Mouse (Mus musculus) forebrain, embryonic 15.5 days (tissue): ENCODE measurements around the gene AL607142.1. TPM values are rescaled to one million over a fixed set of nuclear protein-coding genes. Genes with fewer than 3 reads are reported as not detected.

ENCODE experiments used
- ATAC-seq: fragments of 200-750 bp; cut with Nextera tagmentation; replicated peaks from 2 replicates; pipeline ENCODE4 v1.8.0; 2017; ENCODE audit warnings: mild to moderate bottlenecking, moderate TSS enrichment, moderate library complexity
- H3K27ac ChIP-seq: fragments of 300-500 bp; sonication (generic); replicated peaks from 2 replicates; pipeline ENCODE4 v1.5.1; 2015; ENCODE audit warnings: mild to moderate bottlenecking, inconsistent platforms
- H3K27me3 ChIP-seq: fragments of 300-500 bp; sonication (generic); 2 replicates; pipeline ENCODE4 v1.6.1; 2015; ENCODE audit warnings: inconsistent platforms
- H3K36me3 ChIP-seq: fragments of 300-500 bp; sonication (generic); 2 replicates; pipeline ENCODE4 v1.6.1; 2015; ENCODE audit warnings: mild to moderate bottlenecking, inconsistent platforms
- H3K4me1 ChIP-seq: fragments of 300-500 bp; sonication (generic); 2 replicates; pipeline ENCODE4 v1.6.1; 2015; ENCODE audit warnings: inconsistent platforms
- H3K4me2 ChIP-seq: fragments of 300-500 bp; sonication (generic); replicated peaks from 2 replicates; pipeline ENCODE4 v1.6.1; 2015; ENCODE audit warnings: mild to moderate bottlenecking, inconsistent platforms
- H3K4me3 ChIP-seq: fragments of 300-500 bp; sonication (generic); 2 replicates; pipeline ENCODE4 v1.5.1; 2015; ENCODE audit warnings: mild to moderate bottlenecking, inconsistent platforms
- H3K9ac ChIP-seq: fragments of 300-500 bp; sonication (generic); replicated peaks from 2 replicates; pipeline ENCODE4 v1.6.1; 2015; ENCODE audit warnings: mild to moderate bottlenecking, inconsistent platforms
- H3K9me3 ChIP-seq: fragments of 300-500 bp; sonication (generic); 2 replicates; pipeline ENCODE4 v1.6.1; 2016; ENCODE audit warnings: inconsistent platforms
- WGBS: fragments of 180-500 bp; shearing (Covaris S2); methylation state at CpG from one replicate; pipeline ENCODE4 v1.1.7; 2015; ENCODE audit warnings: mixed read lengths; 5-methylcytosine and 5-hydroxymethylcytosine counted together
- polyA plus RNA-seq: library from polyadenylated mRNA; unstranded; fragments of >200 nt; fragmentation: Nextera tagmentation; extraction: Ambion mirVana; gene quantifications from 2 replicates; pipeline ENCODE4 v1.2.1, GENCODE M21; 2015

AL607142.1 gene
- polyA plus RNA-seq, 1 experiment from 2014 or later, result not detected

GRCm38 (mm10) chr4:120058157-120058556 lies 6.6 kb upstream of the AL607142.1 start:
- Histone ChIP-seq H3K27ac (no peak overlapping the region), H3K9ac (no peak overlapping the region), H3K36me3 (no peaks in the 10 kb centered on the region), H3K4me2 (no peak overlapping the region), H3K4me1 (no peaks in the 10 kb centered on the region), H3K9me3 (no peaks in the 10 kb centered on the region), H3K27me3 (no peaks in the 10 kb centered on the region), H3K4me3 (no peak overlapping the region)
- no peak for ATAC-seq
- 89% methylated on average over 3 of the region's 3 CpGs for WGBS

- Histone ChIP-seq H3K4me1 (no peaks in the 10 kb centered on the region), H3K9ac (no peak overlapping the region), H3K9me3 (no peaks in the 10 kb centered on the region), H3K36me3 (no peaks in the 10 kb centered on the region), H3K4me3 (no peak overlapping the region), H3K4me2 (no peak overlapping the region), H3K27ac (no peak overlapping the region), H3K27me3 (no peaks in the 10 kb centered on the region)
- WGBS, result 76% methylated on average over 10 of the region's 10 CpGs
- ATAC-seq, result no peak
Observed at GRCm38 (mm10) chr4:120058794-120059193, 6.0 kb upstream of the AL607142.1 start.

GRCm38 (mm10) chr4:120061727-120062126 lies 3.1 kb upstream of the AL607142.1 start:
- Histone ChIP-seq H3K27me3 (no peaks in the 10 kb centered on the region), H3K4me1 (no peaks in the 10 kb centered on the region), H3K4me3 (no peak overlapping the region), H3K4me2 (no peak overlapping the region), H3K27ac (no peak overlapping the region), H3K36me3 (no peaks in the 10 kb centered on the region), H3K9me3 (no peaks in the 10 kb centered on the region), H3K9ac (no peak overlapping the region)
- WGBS, result 91% methylated on average over 6 of the region's 6 CpGs
- no peak for ATAC-seq

- no peak overlapping the region for H3K4me3 ChIP-seq
- H3K27ac ChIP-seq, result no peak overlapping the region
- H3K4me1 ChIP-seq, result no peaks in the 10 kb centered on the region
- no peaks in the 10 kb centered on the region for H3K27me3 ChIP-seq
- no peak overlapping the region for H3K4me2 ChIP-seq
- ATAC-seq, result no peak
- 88% methylated on average over 6 of the region's 6 CpGs for WGBS
- H3K9me3 ChIP-seq, result no peaks in the 10 kb centered on the region
- H3K36me3 ChIP-seq, result no peaks in the 10 kb centered on the region
- H3K9ac ChIP-seq, result no peak overlapping the region
Observed at GRCm38 (mm10) chr4:120062198-120062597, 2.6 kb upstream of the AL607142.1 start.

GRCm38 (mm10) chr4:120062754-120063153 lies 2.0 kb upstream of the AL607142.1 start:
- no peaks in the 10 kb centered on the region for H3K27me3 ChIP-seq
- H3K9me3 ChIP-seq, result no peaks in the 10 kb centered on the region
- H3K4me2 ChIP-seq, result no peak overlapping the region
- H3K27ac ChIP-seq, result no peak overlapping the region
- H3K4me1 ChIP-seq, result no peaks in the 10 kb centered on the region
- WGBS, result 91% methylated on average over 11 of the region's 11 CpGs
- ATAC-seq, result no peak
- no peak overlapping the region for H3K4me3 ChIP-seq
- no peaks in the 10 kb centered on the region for H3K36me3 ChIP-seq
- no peak overlapping the region for H3K9ac ChIP-seq

GRCm38 (mm10) chr4:120063353-120064124 lies 1.3 kb upstream of the AL607142.1 start:
- Histone ChIP-seq H3K4me2 (no peak overlapping the region), H3K9ac (no peak overlapping the region), H3K4me3 (no peak overlapping the region), H3K36me3 (no peaks in the 10 kb centered on the region), H3K9me3 (no peaks in the 10 kb centered on the region), H3K27me3 (no peaks in the 10 kb centered on the region), H3K27ac (no peak overlapping the region), H3K4me1 (no peaks in the 10 kb centered on the region)
- ATAC-seq, result no peak
- 90% methylated on average over 20 of the region's 20 CpGs for WGBS

- no peak overlapping the region for H3K27ac ChIP-seq
- H3K4me1 ChIP-seq, result 0 out of 2 replicates have a peak, but pooled peaks cover 3% of the 10 kb centered on the region
- no peaks in the 10 kb centered on the region for H3K36me3 ChIP-seq
- H3K27me3 ChIP-seq, result no peaks in the 10 kb centered on the region
- H3K4me3 ChIP-seq, result no peak overlapping the region
- no peak for ATAC-seq
- WGBS, result 82% methylated on average over 9 of the region's 9 CpGs
- no peak overlapping the region for H3K9ac ChIP-seq
- H3K9me3 ChIP-seq, result no peaks in the 10 kb centered on the region
- no peak overlapping the region for H3K4me2 ChIP-seq
Observed at GRCm38 (mm10) chr4:120066841-120067591, 2.2 kb downstream of the AL607142.1 start.

GRCm38 (mm10) chr4:120067592-120068235 lies 2.9 kb downstream of the AL607142.1 start:
- WGBS, result 87% methylated on average over 8 of the region's 8 CpGs
- Histone ChIP-seq H3K4me2 (no peak overlapping the region), H3K4me3 (no peak overlapping the region), H3K27me3 (no peaks in the 10 kb centered on the region), H3K36me3 (no peaks in the 10 kb centered on the region), H3K9ac (no peak overlapping the region), H3K4me1 (0 out of 2 replicates have a peak, but pooled peaks cover 6% of the 10 kb centered on the region), H3K27ac (no peak overlapping the region), H3K9me3 (no peaks in the 10 kb centered on the region)
- no peak for ATAC-seq

- H3K4me1 ChIP-seq, result peaks cover 12% of the 10 kb centered on the region
- H3K9ac ChIP-seq, result no peak overlapping the region
- H3K4me2 ChIP-seq, result no peak overlapping the region
- WGBS, result 80% methylated on average over 3 of the region's 3 CpGs
- no peak overlapping the region for H3K27ac ChIP-seq
- H3K27me3 ChIP-seq, result no peaks in the 10 kb centered on the region
- H3K36me3 ChIP-seq, result no peaks in the 10 kb centered on the region
- no peak overlapping the region for H3K4me3 ChIP-seq
- ATAC-seq, result no peak
- H3K9me3 ChIP-seq, result no peaks in the 10 kb centered on the region
Observed at GRCm38 (mm10) chr4:120068883-120069581, 4.2 kb downstream of the AL607142.1 start.

GRCm38 (mm10) chr4:120069582-120069980 lies 4.8 kb downstream of the AL607142.1 start:
- Histone ChIP-seq H3K9ac (no peak overlapping the region), H3K27ac (no peak overlapping the region), H3K36me3 (no peaks in the 10 kb centered on the region), H3K4me2 (no peak overlapping the region), H3K4me3 (no peak overlapping the region), H3K27me3 (no peaks in the 10 kb centered on the region), H3K9me3 (no peaks in the 10 kb centered on the region), H3K4me1 (peaks cover 16% of the 10 kb centered on the region)
- no peak for ATAC-seq
- whole genome bisulfite sequencing, result 91% methylated on average over 3 of the region's 3 CpGs

GRCm38 (mm10) chr4:120071411-120071810 lies 6.6 kb downstream of the AL607142.1 start:
- WGBS, result 71% methylated on average over 3 of the region's 3 CpGs
- no peak for ATAC-seq
- Histone ChIP-seq H3K27ac (no peak overlapping the region), H3K4me1 (peaks cover 16% of the 10 kb centered on the region), H3K9ac (no peak overlapping the region), H3K27me3 (no peaks in the 10 kb centered on the region), H3K9me3 (no peaks in the 10 kb centered on the region), H3K36me3 (no peaks in the 10 kb centered on the region), H3K4me2 (no peak overlapping the region), H3K4me3 (no peak overlapping the region)
